Mouse (Mus musculus) MEL (cell line): ENCODE data around the gene Atg16l1. TPM values are rescaled to one million over a fixed set of nuclear protein-coding genes. Genes with fewer than 3 reads are reported as not detected.

Experiments
- DNase-seq: peaks from one replicate; pipeline ENCODE4 v3.0.0; 2011; ENCODE audit warnings: low read depth, low spot score
- H3K27ac ChIP-seq: 2 replicates; pipeline ENCODE4 v1.5.1; 2012; ENCODE audit warnings: low read depth, mild to moderate bottlenecking, control low read depth, low read length, moderate library complexity; ENCODE audit not compliant: control insufficient read depth
- H3K27me3 ChIP-seq, 2 experiments: fragments of 150-350 bp in 1 of 2; sonication (generic) in 1 of 2; 2 replicates each; pipeline ENCODE4 v1.6.1; 2012; ENCODE audit warnings: low read length in 2 of 2, mild to moderate bottlenecking in 2 of 2, improper control_type of control experiment in 1 of 2, moderate library complexity in 1 of 2; ENCODE audit not compliant: insufficient read depth in 2 of 2, control insufficient read depth in 1 of 2
- H3K36me3 ChIP-seq, 2 experiments: 2 replicates each; pipeline ENCODE4 v1.6.1; 2012 to 2014; ENCODE audit warnings: low read length in 2 of 2, improper control_type of control experiment in 1 of 2, inconsistent platforms in 1 of 2, mild to moderate bottlenecking in 1 of 2; ENCODE audit not compliant: insufficient read depth in 2 of 2, control insufficient read depth in 1 of 2
- H3K4me1 ChIP-seq, 2 experiments: fragments of 150-350 bp in 1 of 2; sonication (generic) in 1 of 2; 2 replicates each; pipeline ENCODE4 v1.6.1; 2012; ENCODE audit warnings: low read length in 2 of 2, improper control_type of control experiment in 1 of 2, mild to moderate bottlenecking in 1 of 2; ENCODE audit not compliant: insufficient read depth in 2 of 2, control insufficient read depth in 1 of 2
- H3K4me3 ChIP-seq, 2 experiments: fragments of 150-350 bp in 1 of 2; sonication (generic) in 1 of 2; 2 replicates each; pipeline ENCODE4 v1.5.1; 2012; ENCODE audit warnings: low read depth in 2 of 2, low read length in 2 of 2, mild to moderate bottlenecking in 2 of 2, moderate library complexity in 2 of 2, control low read depth in 1 of 2, improper control_type of control experiment in 1 of 2; ENCODE audit not compliant: control insufficient read depth in 1 of 2, insufficient read depth in 1 of 2
- H3K79me2 ChIP-seq: 2 replicates; pipeline ENCODE4 v1.6.1; 2012; ENCODE audit warnings: mild to moderate bottlenecking, low read length, moderate library complexity; ENCODE audit not compliant: control insufficient read depth, poor library complexity, insufficient read depth
- H3K9ac ChIP-seq: 2 replicates; pipeline ENCODE4 v1.6.1; 2012; ENCODE audit warnings: low read depth, mild to moderate bottlenecking, control low read depth, low read length, moderate library complexity; ENCODE audit not compliant: control insufficient read depth, poor library complexity, severe bottlenecking
- H3K9me3 ChIP-seq: fragments of 150-350 bp; sonication (generic); replicated peaks from 2 replicates; pipeline ENCODE4 v1.6.1; 2012; ENCODE audit warnings: mild to moderate bottlenecking, low read length, improper control_type of control experiment, moderate library complexity; ENCODE audit not compliant: insufficient read depth
- CHD2 ChIP-seq: IDR thresholded peaks from 2 replicates; pipeline ENCODE4 v1.6.1; 2011; ENCODE audit warnings: low read length, improper control_type of control experiment
- CTCF ChIP-seq, 3 experiments: IDR thresholded peaks in 2 of 3; conservative IDR thresholded peaks in 1 of 3; 2 replicates each; pipeline ENCODE4 v1.5.1; 2011 to 2012; ENCODE audit warnings: low read length in 3 of 3, low read depth in 2 of 3, mild to moderate bottlenecking in 2 of 3, improper control_type of control experiment in 1 of 3, inconsistent platforms in 1 of 3, mixed read lengths in 1 of 3, moderate library complexity in 1 of 3; ENCODE audit not compliant: control insufficient read depth in 1 of 3, insufficient read depth in 1 of 3, poor library complexity in 1 of 3, severe bottlenecking in 1 of 3
- ELF1 ChIP-seq: IDR thresholded peaks from 2 replicates; pipeline ENCODE4 v1.6.1; 2014; ENCODE audit warnings: low read depth, mild to moderate bottlenecking, inconsistent platforms, low read length, improper control_type of control experiment, moderate library complexity
- ETS1 ChIP-seq: IDR thresholded peaks from 2 replicates; pipeline ENCODE4 v1.6.1; 2012; ENCODE audit warnings: low read depth, mild to moderate bottlenecking, inconsistent platforms, low read length, improper control_type of control experiment, moderate library complexity
- GABPA ChIP-seq: IDR thresholded peaks from 2 replicates; pipeline ENCODE4 v1.6.1; 2012; ENCODE audit warnings: low read depth, mild to moderate bottlenecking, inconsistent platforms, low read length, improper control_type of control experiment, moderate library complexity
- GATA1 ChIP-seq: IDR thresholded peaks from 2 replicates; pipeline ENCODE4 v1.6.1; 2011; ENCODE audit warnings: low read depth, low read length, improper control_type of control experiment
- JUND ChIP-seq: IDR thresholded peaks from 2 replicates; pipeline ENCODE4 v1.6.1; 2011; ENCODE audit warnings: low read depth, mild to moderate bottlenecking, improper control_type of control experiment, low read length
- MAFK ChIP-seq: IDR thresholded peaks from 2 replicates; pipeline ENCODE4 v1.6.1; 2011; ENCODE audit warnings: low read depth, mild to moderate bottlenecking, low read length, improper control_type of control experiment, borderline replicate concordance
- MAX ChIP-seq: IDR thresholded peaks from 2 replicates; pipeline ENCODE4 v1.6.1; 2011; ENCODE audit warnings: low read length, improper control_type of control experiment
- MAZ ChIP-seq: IDR thresholded peaks from 2 replicates; pipeline ENCODE4 v1.6.1; 2012; ENCODE audit warnings: low read depth, mild to moderate bottlenecking, inconsistent platforms, low read length, improper control_type of control experiment
- MEF2A ChIP-seq: IDR thresholded peaks from 2 replicates; pipeline ENCODE4 v1.6.1; 2014; ENCODE audit warnings: low read depth, mild to moderate bottlenecking, inconsistent platforms, low read length, improper control_type of control experiment; ENCODE audit not compliant: poor library complexity, insufficient replicate concordance, severe bottlenecking; ENCODE audit errors: extremely low read depth
- MXI1 ChIP-seq: IDR thresholded peaks from 2 replicates; pipeline ENCODE4 v1.6.1; 2011; ENCODE audit warnings: mild to moderate bottlenecking, low read depth, low read length, improper control_type of control experiment
- MYC ChIP-seq: IDR thresholded peaks from 2 replicates; pipeline ENCODE4 v1.6.1; 2011; ENCODE audit warnings: low read depth, mild to moderate bottlenecking, low read length, improper control_type of control experiment, moderate library complexity
- NELFE ChIP-seq: IDR thresholded peaks from 2 replicates; pipeline ENCODE4 v1.6.1; 2011; ENCODE audit warnings: low read depth, low read length, improper control_type of control experiment
- NRF1 ChIP-seq: IDR thresholded peaks from 2 replicates; pipeline ENCODE4 v1.6.1; 2014; ENCODE audit warnings: low read depth, mild to moderate bottlenecking, inconsistent platforms, low read length, improper control_type of control experiment, moderate library complexity; ENCODE audit not compliant: poor library complexity, insufficient read depth, severe bottlenecking
- POLR2A ChIP-seq, 2 experiments: IDR thresholded peaks; 2 replicates each; pipeline ENCODE4 v1.6.1; 2011 to 2012; ENCODE audit warnings: low read length in 2 of 2, mild to moderate bottlenecking in 2 of 2, control low read depth in 1 of 2, improper control_type of control experiment in 1 of 2, low read depth in 1 of 2, moderate library complexity in 1 of 2; ENCODE audit not compliant: control insufficient read depth in 1 of 2, insufficient read depth in 1 of 2, poor library complexity in 1 of 2
- POLR2AphosphoS2 ChIP-seq: IDR thresholded peaks from 2 replicates; pipeline ENCODE4 v1.6.1; 2011; ENCODE audit warnings: low read length, improper control_type of control experiment
- RCOR1 ChIP-seq: IDR thresholded peaks from 2 replicates; pipeline ENCODE4 v1.6.1; 2012; ENCODE audit warnings: low read depth, mild to moderate bottlenecking, inconsistent platforms, low read length, improper control_type of control experiment
- SIN3A ChIP-seq: IDR thresholded peaks from 2 replicates; pipeline ENCODE4 v1.6.1; 2012; ENCODE audit warnings: low read length, improper control_type of control experiment, inconsistent platforms
- TBP ChIP-seq: IDR thresholded peaks from 2 replicates; pipeline ENCODE4 v1.8.0; 2011; ENCODE audit warnings: low read depth, low read length, improper control_type of control experiment
- USF2 ChIP-seq, 2 experiments: IDR thresholded peaks; 2 replicates each; pipeline ENCODE4 v1.6.1; 2011 to 2012; ENCODE audit warnings: improper control_type of control experiment in 2 of 2, low read length in 2 of 2, borderline replicate concordance in 1 of 2, inconsistent platforms in 1 of 2, low read depth in 1 of 2, mild to moderate bottlenecking in 1 of 2; ENCODE audit not compliant: insufficient read depth in 1 of 2
- ZKSCAN1 ChIP-seq: IDR thresholded peaks from 2 replicates; pipeline ENCODE4 v1.6.1; 2012; ENCODE audit warnings: low read depth, mild to moderate bottlenecking, inconsistent platforms, low read length, improper control_type of control experiment, moderate library complexity
- polyA plus RNA-seq, 2 experiments: library from polyadenylated mRNA; stranded (reverse) in 1 of 2; unstranded in 1 of 2; fragments of >175 nt in 1 of 2; fragments of >200 nt in 1 of 2; gene quantifications; 2 replicates each; pipeline versions ENCODE4 v1.2.1 to v1.2.4; 2012; ENCODE audit warnings: low replicate concordance in 2 of 2, low read depth in 1 of 2; ENCODE audit not compliant: insufficient read length in 2 of 2, insufficient read depth in 1 of 2, missing spikeins in 1 of 2
- total RNA-seq: library from RNA; depleted of rRNA; stranded (reverse); fragments of 300-350 nt; gene quantifications from 2 replicates; pipeline ENCODE4 v1.2.3, GENCODE M21; 2012

Gene Atg16l1
- total and polyA plus RNA-seq, 3 experiments: 33.8 to 34.0 TPM; not detected in 1

- no peaks in the 10 kb centered on the region for H3K79me2 ChIP-seq
- no peaks in the 10 kb centered on the region for H3K36me3 ChIP-seq
- no peak overlapping the region for H3K9ac ChIP-seq
- no peaks in the 10 kb centered on the region for H3K9me3 ChIP-seq
- no peaks in the 10 kb centered on the region for H3K27me3 ChIP-seq
- no peak for DNase-seq
- no peak overlapping the region for H3K27ac ChIP-seq
- TF ChIP-seq POLR2A (IDR thresholded peaks at IDR 0.05; ENCODE audit: control insufficient read depth in 1 of 2, insufficient read depth in 1 of 2, low read depth in 1 of 2, low read length in 2 of 2, poor library complexity in 1 of 2): no peak
- TF ChIP-seq GATA1: no peak
- TF ChIP-seq MYC: no peak
- no peak for TF ChIP-seq POLR2AphosphoS2
- no peak for TF ChIP-seq ETS1
- no peak for TF ChIP-seq GABPA
- no peak for TF ChIP-seq CTCF (IDR thresholded peaks at IDR 0.05 in 2 of 3, conservative IDR thresholded peaks at IDR 0.05 in 1 of 3; ENCODE audit: control insufficient read depth in 1 of 3, insufficient read depth in 1 of 3, low read depth in 2 of 3, low read length in 3 of 3, poor library complexity in 1 of 3, severe bottlenecking in 1 of 3)
- TF ChIP-seq MXI1: no peak
- TF ChIP-seq ELF1: no peak
- TF ChIP-seq TBP: no peak
- no peak for TF ChIP-seq USF2 (IDR thresholded peaks at IDR 0.05; ENCODE audit: borderline replicate concordance in 1 of 2, insufficient read depth in 1 of 2, low read depth in 1 of 2, low read length in 2 of 2)
- TF ChIP-seq MEF2A: no peak
- TF ChIP-seq MAFK: no peak
- TF ChIP-seq JUND: no peak
- no peak for TF ChIP-seq NRF1
- no peak for TF ChIP-seq MAX
- TF ChIP-seq MAZ: no peak
- no peak for TF ChIP-seq NELFE
- TF ChIP-seq ZKSCAN1: no peak
- H3K4me1 ChIP-seq: no peaks in the 10 kb centered on the region; a peak in 1 of 4 replicates
- H3K4me3 ChIP-seq: no peak overlapping the region
Observed at GRCm38 (mm10) chr1:87798306-87798705, 42.6 kb downstream of the Atg16l1 start.

- no peak within 1 kb of the TSS for H3K4me3 ChIP-seq
- H3K4me1 ChIP-seq: peaks cover 3 to 6% of the 10 kb centered on the region in 2 experiments; a peak in 3 of 4 replicates
- no peaks in the 10 kb centered on the region for H3K79me2 ChIP-seq
- no peaks in the 10 kb centered on the region for H3K9me3 ChIP-seq
- no peak within 1 kb of the TSS for H3K27ac ChIP-seq
- no peak for DNase-seq
- no peaks in the 10 kb centered on the region for H3K27me3 ChIP-seq
- no peaks in the 10 kb centered on the region for H3K36me3 ChIP-seq
- H3K9ac ChIP-seq: no peak within 1 kb of the TSS
- no peak for TF ChIP-seq CHD2
- TF ChIP-seq CTCF (IDR thresholded peaks at IDR 0.05 in 2 of 3, conservative IDR thresholded peaks at IDR 0.05 in 1 of 3; ENCODE audit: control insufficient read depth in 1 of 3, insufficient read depth in 1 of 3, low read depth in 2 of 3, low read length in 3 of 3, poor library complexity in 1 of 3, severe bottlenecking in 1 of 3): no peak
- TF ChIP-seq GATA1: no peak
- TF ChIP-seq MAX: no peak
- TF ChIP-seq GABPA: no peak
- no peak for TF ChIP-seq SIN3A
- TF ChIP-seq ELF1: no peak
- no peak for TF ChIP-seq ETS1
- TF ChIP-seq RCOR1: no peak
- TF ChIP-seq MEF2A: no peak
Observed at GRCm38 (mm10) chr1:87803576-87803975, 47.9 kb downstream of the Atg16l1 start, which contains the start of gene Sag. Sag (plus strand) TSS chr1:87803680.
